Mouse (Mus musculus) ES-E14 (cell line): ENCODE measurements around the gene D830030K20Rik. TPM values are rescaled to one million over a fixed set of nuclear protein-coding genes. Genes with fewer than 3 reads are reported as not detected.
"Not testable (repeated sequence)": the region's sequence is repeated elsewhere in the genome, so short reads cannot be mapped to it uniquely, and the experiment has no call there.

Source experiments
- DNase-seq: peaks from one replicate; pipeline ENCODE4 v3.0.0-alpha.2; 2013; ENCODE audit warnings: low read depth, low spot score
- H3K27ac ChIP-seq: 2 replicates; pipeline ENCODE4 v1.5.1; 2012; ENCODE audit warnings: low read depth, mild to moderate bottlenecking, low read length, moderate library complexity, mixed read lengths; ENCODE audit not compliant: poor library complexity, insufficient read depth, severe bottlenecking
- H3K36me3 ChIP-seq: 2 replicates; pipeline ENCODE4 v1.6.1; 2012; ENCODE audit warnings: mild to moderate bottlenecking, low read length, moderate library complexity, mixed read lengths; ENCODE audit not compliant: control insufficient read depth, poor library complexity, insufficient read depth, severe bottlenecking
- H3K4me1 ChIP-seq, 2 experiments: fragments of 150-350 bp in 1 of 2; sonication (generic) in 1 of 2; 2 replicates each; pipeline ENCODE4 v1.6.1; 2012; ENCODE audit warnings: low read length in 2 of 2, mild to moderate bottlenecking in 1 of 2, mixed read lengths in 1 of 2; ENCODE audit not compliant: control insufficient read depth in 2 of 2, insufficient read depth in 2 of 2, poor library complexity in 1 of 2
- H3K4me3 ChIP-seq, 2 experiments: fragments of 150-350 bp in 1 of 2; sonication (generic) in 1 of 2; 2 replicates each; pipeline ENCODE4 v1.5.1; 2012; ENCODE audit warnings: low read length in 2 of 2, low read depth in 1 of 2, mild to moderate bottlenecking in 1 of 2, mixed read lengths in 1 of 2; ENCODE audit not compliant: insufficient read depth in 1 of 2, poor library complexity in 1 of 2, severe bottlenecking in 1 of 2
- H3K9ac ChIP-seq: 2 replicates; pipeline ENCODE4 v1.6.1; 2012; ENCODE audit warnings: low read depth, mild to moderate bottlenecking, low read length, mixed read lengths; ENCODE audit not compliant: poor library complexity, insufficient read depth, severe bottlenecking
- H3K9me3 ChIP-seq: fragments of 150-350 bp; sonication (generic); 2 replicates; pipeline ENCODE4 v1.6.1; 2012; ENCODE audit warnings: low read depth, mild to moderate bottlenecking, low read length; ENCODE audit not compliant: control insufficient read depth, insufficient read depth
- in situ Hi-C, 2 experiments: fragments of 600-800 bp; cut with MboI; formaldehyde crosslinking; loops; one replicate each; pipeline ENCODE4 v1.15.1; 2025; ENCODE audit warnings: low sequenced_read_pairs in 2 of 2, inconsistent platforms in 1 of 2; ENCODE audit not compliant: unreplicated experiment in 2 of 2
- total RNA-seq: library from RNA; depleted of rRNA; stranded (reverse); fragments of 300-350 nt; gene quantifications from 2 replicates; pipeline ENCODE4 v1.2.3, GENCODE M21; 2012; rRNA removed

The D830030K20Rik gene
- 8.0 and 9.5 TPM in 2 replicates for total RNA-seq

GRCm38 (mm10) chr14:3208272-3209152 lies at the start of gene D830030K20Rik:
TSS of gene D830030K20Rik (plus strand) at chr14:3208488.
- H3K27ac ChIP-seq, H3K9me3 ChIP-seq, H3K9ac ChIP-seq, H3K4me1 ChIP-seq, in situ Hi-C loops, H3K36me3 ChIP-seq, DNase-seq: not testable (repeated sequence)
- H3K4me3 ChIP-seq, result peak within 1 kb of the TSS in 1 of 2 experiments; percentile 25; a peak in 1 of 4 replicates

GRCm38 (mm10) chr14:3187955-3188354 lies 20.3 kb upstream of the D830030K20Rik start, which contains the start of gene Gm5795:
TSS of gene Gm5795 (plus strand) at chr14:3188255.
- H3K9ac ChIP-seq, in situ Hi-C loops, DNase-seq, H3K4me3 ChIP-seq, H3K27ac ChIP-seq, H3K4me1 ChIP-seq, H3K36me3 ChIP-seq, H3K9me3 ChIP-seq: not testable (repeated sequence)

GRCm38 (mm10) chr14:3209367-3209766 lies 1.1 kb downstream of the D830030K20Rik start:
- H3K4me3 ChIP-seq, DNase-seq, in situ Hi-C loops, H3K9me3 ChIP-seq, H3K36me3 ChIP-seq, H3K9ac ChIP-seq, H3K4me1 ChIP-seq, H3K27ac ChIP-seq: not testable (repeated sequence)

GRCm38 (mm10) chr14:3262531-3262930 lies 54.2 kb downstream of the D830030K20Rik start:
- DNase-seq, H3K4me1 ChIP-seq, H3K4me3 ChIP-seq, H3K9ac ChIP-seq, H3K27ac ChIP-seq, H3K36me3 ChIP-seq, in situ Hi-C loops, H3K9me3 ChIP-seq: not testable (repeated sequence)

Other genes with a start within 250 kb of the D830030K20Rik start
- not detected in 2 replicates for gene Gm2888, start 178.5 kb upstream of the D830030K20Rik start, total RNA-seq
- gene Gm2897, start 159.2 kb upstream of the D830030K20Rik start, total RNA-seq, result 2.4 and 3.8 TPM in 2 replicates
- 0.26 and 0.49 TPM in 2 replicates for gene Gm10340, start 74.5 kb upstream of the D830030K20Rik start, total RNA-seq
- 0.63 TPM in 1 of 2 replicates, not detected in the other for gene Gm5795, start 20.2 kb upstream of the D830030K20Rik start, total RNA-seq
- gene Gm2956, start 124.1 kb downstream of the D830030K20Rik start, total RNA-seq, result 0.31 TPM in 1 of 2 replicates, not detected in the other
- gene Gm10413, start 186.6 kb downstream of the D830030K20Rik start, total RNA-seq, result 0.63 TPM in 1 of 2 replicates, not detected in the other
- gene Gm10409, start 204.1 kb downstream of the D830030K20Rik start, total RNA-seq, result 2.5 TPM in 1 of 2 replicates, not detected in the other
- gene Gm3005, start 219.6 kb downstream of the D830030K20Rik start, total RNA-seq, result not detected in 2 replicates
- not detected in 2 replicates for gene Gm10408, start 240.9 kb downstream of the D830030K20Rik start, total RNA-seq